Mouse (Mus musculus) ES-Bruce4 (cell line): ENCODE data around the gene Tmem185b.

Experiments used
- CTCF ChIP-seq: IDR thresholded peaks from one replicate; pipeline ENCODE4 v1.8.1; 2011; ENCODE audit warnings: low read depth, low read length
- POLR2A ChIP-seq: IDR thresholded peaks from one replicate; pipeline ENCODE4 v1.8.1; 2011; ENCODE audit warnings: low read length; ENCODE audit not compliant: insufficient read depth

DNA sequence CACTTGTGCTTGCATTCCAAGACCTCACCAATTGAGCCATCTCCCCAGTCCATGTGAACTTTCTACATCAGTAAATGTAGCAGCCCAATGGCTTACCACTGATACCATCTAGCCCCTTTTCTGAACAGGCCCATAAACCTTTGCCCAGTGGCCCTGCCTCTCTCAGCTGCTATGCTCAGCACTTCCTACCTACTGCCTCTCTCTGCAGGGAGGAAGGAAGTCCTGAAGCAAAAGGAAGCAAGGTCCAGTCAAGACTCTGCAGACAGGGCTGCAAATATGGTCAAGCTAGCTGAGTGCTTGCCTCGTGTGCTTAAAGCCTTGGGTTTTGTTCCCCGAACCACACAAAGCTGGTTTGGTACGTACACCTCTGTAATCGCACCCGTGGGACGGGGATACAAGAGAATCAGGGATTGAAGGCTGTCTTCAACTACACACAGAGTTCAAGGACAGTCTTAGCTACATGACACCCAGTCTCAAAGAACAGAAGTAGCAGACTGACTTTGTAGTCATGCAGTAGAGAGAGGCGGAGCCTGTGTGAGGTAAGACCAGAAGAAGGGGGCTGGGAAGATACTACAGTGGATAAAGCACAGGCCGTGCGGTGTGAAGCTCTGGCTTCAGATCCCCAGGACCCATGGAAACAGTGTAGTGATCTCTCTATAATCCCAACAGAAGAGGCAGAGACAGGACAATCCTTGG lies 27.3 kb upstream of the Tmem185b start:
- TF ChIP-seq CTCF (no peak), POLR2A (no peak)
